Mouse (Mus musculus) MEL (cell line): Measurements from ENCODE around the gene Mfsd13b. TPM values are rescaled to one million over a fixed set of nuclear protein-coding genes. Genes with fewer than 3 reads are reported as not detected.

Experiments
- DNase-seq: peaks from one replicate; pipeline ENCODE4 v3.0.0; 2011; ENCODE audit warnings: low read depth, low spot score
- H3K27ac ChIP-seq: 2 replicates; pipeline ENCODE4 v1.5.1; 2012; ENCODE audit warnings: low read depth, mild to moderate bottlenecking, control low read depth, low read length, moderate library complexity; ENCODE audit not compliant: control insufficient read depth
- H3K27me3 ChIP-seq, 2 experiments: fragments of 150-350 bp in 1 of 2; sonication (generic) in 1 of 2; 2 replicates each; pipeline ENCODE4 v1.6.1; 2012; ENCODE audit warnings: low read length in 2 of 2, mild to moderate bottlenecking in 2 of 2, improper control_type of control experiment in 1 of 2, moderate library complexity in 1 of 2; ENCODE audit not compliant: insufficient read depth in 2 of 2, control insufficient read depth in 1 of 2
- H3K36me3 ChIP-seq, 2 experiments: 2 replicates each; pipeline ENCODE4 v1.6.1; 2012 to 2014; ENCODE audit warnings: low read length in 2 of 2, improper control_type of control experiment in 1 of 2, inconsistent platforms in 1 of 2, mild to moderate bottlenecking in 1 of 2; ENCODE audit not compliant: insufficient read depth in 2 of 2, control insufficient read depth in 1 of 2
- H3K4me1 ChIP-seq, 2 experiments: fragments of 150-350 bp in 1 of 2; sonication (generic) in 1 of 2; 2 replicates each; pipeline ENCODE4 v1.6.1; 2012; ENCODE audit warnings: low read length in 2 of 2, improper control_type of control experiment in 1 of 2, mild to moderate bottlenecking in 1 of 2; ENCODE audit not compliant: insufficient read depth in 2 of 2, control insufficient read depth in 1 of 2
- H3K4me3 ChIP-seq, 2 experiments: fragments of 150-350 bp in 1 of 2; sonication (generic) in 1 of 2; 2 replicates each; pipeline ENCODE4 v1.5.1; 2012; ENCODE audit warnings: low read depth in 2 of 2, low read length in 2 of 2, mild to moderate bottlenecking in 2 of 2, moderate library complexity in 2 of 2, control low read depth in 1 of 2, improper control_type of control experiment in 1 of 2; ENCODE audit not compliant: control insufficient read depth in 1 of 2, insufficient read depth in 1 of 2
- H3K79me2 ChIP-seq: 2 replicates; pipeline ENCODE4 v1.6.1; 2012; ENCODE audit warnings: mild to moderate bottlenecking, low read length, moderate library complexity; ENCODE audit not compliant: control insufficient read depth, poor library complexity, insufficient read depth
- H3K9ac ChIP-seq: 2 replicates; pipeline ENCODE4 v1.6.1; 2012; ENCODE audit warnings: low read depth, mild to moderate bottlenecking, control low read depth, low read length, moderate library complexity; ENCODE audit not compliant: control insufficient read depth, poor library complexity, severe bottlenecking
- H3K9me3 ChIP-seq: fragments of 150-350 bp; sonication (generic); replicated peaks from 2 replicates; pipeline ENCODE4 v1.6.1; 2012; ENCODE audit warnings: mild to moderate bottlenecking, low read length, improper control_type of control experiment, moderate library complexity; ENCODE audit not compliant: insufficient read depth
- BHLHE40 ChIP-seq: IDR thresholded peaks from 2 replicates; pipeline ENCODE4 v1.6.1; 2012; ENCODE audit warnings: low read depth, mild to moderate bottlenecking, inconsistent platforms, low read length, improper control_type of control experiment, borderline replicate concordance
- CHD1 ChIP-seq: IDR thresholded peaks from 2 replicates; pipeline ENCODE4 v1.6.1; 2012; ENCODE audit warnings: low read depth, mild to moderate bottlenecking, inconsistent platforms, low read length, improper control_type of control experiment
- CTCF ChIP-seq, 3 experiments: IDR thresholded peaks in 2 of 3; conservative IDR thresholded peaks in 1 of 3; 2 replicates each; pipeline ENCODE4 v1.5.1; 2011 to 2012; ENCODE audit warnings: low read length in 3 of 3, low read depth in 2 of 3, mild to moderate bottlenecking in 2 of 3, improper control_type of control experiment in 1 of 3, inconsistent platforms in 1 of 3, mixed read lengths in 1 of 3, moderate library complexity in 1 of 3; ENCODE audit not compliant: control insufficient read depth in 1 of 3, insufficient read depth in 1 of 3, poor library complexity in 1 of 3, severe bottlenecking in 1 of 3
- E2F4 ChIP-seq: IDR thresholded peaks from 2 replicates; pipeline ENCODE4 v1.6.1; 2011; ENCODE audit warnings: low read depth, low read length, improper control_type of control experiment, borderline replicate concordance
- EP300 ChIP-seq, 2 experiments: IDR thresholded peaks; 2 replicates each; pipeline ENCODE4 v1.6.1; 2011; ENCODE audit warnings: improper control_type of control experiment in 2 of 2, low read length in 2 of 2, low read depth in 1 of 2, mild to moderate bottlenecking in 1 of 2
- ETS1 ChIP-seq: IDR thresholded peaks from 2 replicates; pipeline ENCODE4 v1.6.1; 2012; ENCODE audit warnings: low read depth, mild to moderate bottlenecking, inconsistent platforms, low read length, improper control_type of control experiment, moderate library complexity
- MXI1 ChIP-seq: IDR thresholded peaks from 2 replicates; pipeline ENCODE4 v1.6.1; 2011; ENCODE audit warnings: mild to moderate bottlenecking, low read depth, low read length, improper control_type of control experiment
- MYB ChIP-seq: IDR thresholded peaks from 2 replicates; pipeline ENCODE4 v1.6.1; 2011; ENCODE audit warnings: mild to moderate bottlenecking, low read depth, low read length, improper control_type of control experiment
- NELFE ChIP-seq: IDR thresholded peaks from 2 replicates; pipeline ENCODE4 v1.6.1; 2011; ENCODE audit warnings: low read depth, low read length, improper control_type of control experiment
- POLR2A ChIP-seq, 2 experiments: IDR thresholded peaks; 2 replicates each; pipeline ENCODE4 v1.6.1; 2011 to 2012; ENCODE audit warnings: low read length in 2 of 2, mild to moderate bottlenecking in 2 of 2, control low read depth in 1 of 2, improper control_type of control experiment in 1 of 2, low read depth in 1 of 2, moderate library complexity in 1 of 2; ENCODE audit not compliant: control insufficient read depth in 1 of 2, insufficient read depth in 1 of 2, poor library complexity in 1 of 2
- POLR2AphosphoS5 ChIP-seq: IDR thresholded peaks from 2 replicates; pipeline ENCODE4 v1.6.1; 2012; ENCODE audit warnings: low read depth, borderline replicate concordance, mild to moderate bottlenecking, inconsistent platforms, low read length, moderate library complexity, mixed read lengths
- RAD21 ChIP-seq: IDR thresholded peaks from 2 replicates; pipeline ENCODE4 v1.6.1; 2011; ENCODE audit warnings: mild to moderate bottlenecking, low read depth, low read length, improper control_type of control experiment
- RCOR1 ChIP-seq: IDR thresholded peaks from 2 replicates; pipeline ENCODE4 v1.6.1; 2012; ENCODE audit warnings: low read depth, mild to moderate bottlenecking, inconsistent platforms, low read length, improper control_type of control experiment
- SIN3A ChIP-seq: IDR thresholded peaks from 2 replicates; pipeline ENCODE4 v1.6.1; 2012; ENCODE audit warnings: low read length, improper control_type of control experiment, inconsistent platforms
- SMC3 ChIP-seq: IDR thresholded peaks from 2 replicates; pipeline ENCODE4 v1.6.1; 2011; ENCODE audit warnings: low read depth, low read length, improper control_type of control experiment
- TBP ChIP-seq: IDR thresholded peaks from 2 replicates; pipeline ENCODE4 v1.8.0; 2011; ENCODE audit warnings: low read depth, low read length, improper control_type of control experiment
- TCF12 ChIP-seq: IDR thresholded peaks from 2 replicates; pipeline ENCODE4 v1.6.1; 2014; ENCODE audit warnings: low read depth, mild to moderate bottlenecking, inconsistent platforms, low read length, improper control_type of control experiment, moderate library complexity
- USF1 ChIP-seq: IDR thresholded peaks from 2 replicates; pipeline ENCODE4 v1.6.1; 2014; ENCODE audit warnings: low read depth, mild to moderate bottlenecking, inconsistent platforms, low read length, improper control_type of control experiment, moderate library complexity
- ZMIZ1 ChIP-seq: IDR thresholded peaks from 2 replicates; pipeline ENCODE4 v1.6.1; 2012; ENCODE audit warnings: low read depth, mild to moderate bottlenecking, inconsistent platforms, low read length, improper control_type of control experiment, moderate library complexity
- ZNF384 ChIP-seq: IDR thresholded peaks from 2 replicates; pipeline ENCODE4 v1.6.1; 2012; ENCODE audit warnings: low read depth, mild to moderate bottlenecking, inconsistent platforms, low read length, improper control_type of control experiment
- polyA plus RNA-seq, 2 experiments: library from polyadenylated mRNA; stranded (reverse) in 1 of 2; unstranded in 1 of 2; fragments of >175 nt in 1 of 2; fragments of >200 nt in 1 of 2; gene quantifications; 2 replicates each; pipeline versions ENCODE4 v1.2.1 to v1.2.4; 2012; ENCODE audit warnings: low replicate concordance in 2 of 2, low read depth in 1 of 2; ENCODE audit not compliant: insufficient read length in 2 of 2, insufficient read depth in 1 of 2, missing spikeins in 1 of 2
- total RNA-seq: library from RNA; depleted of rRNA; stranded (reverse); fragments of 300-350 nt; gene quantifications from 2 replicates; pipeline ENCODE4 v1.2.3, GENCODE M21; 2012

Mfsd13b gene
- total and polyA plus RNA-seq, 3 experiments = 0.17 TPM; not detected in 2

DNA sequence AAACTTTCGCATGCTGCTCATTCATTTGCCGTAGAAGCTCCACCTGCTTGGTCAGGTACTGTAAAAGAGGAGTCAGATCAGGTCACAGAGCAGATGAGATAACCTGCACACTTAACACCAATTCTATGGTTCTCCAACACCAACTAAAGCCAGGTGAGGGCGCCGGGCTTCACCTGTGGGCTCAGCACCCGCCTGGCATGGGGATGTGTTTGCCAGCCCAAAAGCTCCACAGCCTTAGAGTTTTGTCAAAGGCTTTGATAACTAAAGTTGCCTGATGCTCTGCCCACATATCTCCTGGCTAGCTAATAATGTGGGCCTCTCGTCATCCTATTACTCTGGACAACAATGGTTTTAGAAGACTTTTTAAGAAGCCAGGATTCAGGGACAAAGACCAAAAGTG, 21.7 kb upstream of the Mfsd13b start:
- Histone ChIP-seq H3K9me3 (no peaks in the 10 kb centered on the region), H3K36me3 (peaks cover 0 to 5% of the 10 kb centered on the region in 2 experiments; a peak in 2 of 4 replicates), H3K27me3 (no peaks in the 10 kb centered on the region), H3K4me1 (no peaks in the 10 kb centered on the region), H3K27ac (no peak overlapping the region), H3K79me2 (no peaks in the 10 kb centered on the region), H3K4me3 (no peak overlapping the region), H3K9ac (no peak overlapping the region)
- TF ChIP-seq CTCF (IDR thresholded peaks at IDR 0.05 in 2 of 3, conservative IDR thresholded peaks at IDR 0.05 in 1 of 3; ENCODE audit: control insufficient read depth in 1 of 3, insufficient read depth in 1 of 3, low read depth in 2 of 3, low read length in 3 of 3, poor library complexity in 1 of 3, severe bottlenecking in 1 of 3) = peak in 2 of 3 experiments; percentile 19 to 22; a peak in 2 of 6 replicates
- TF ChIP-seq SMC3 = peak; percentile 43; the same call in 1 of the 2 replicates
- TF ChIP-seq RAD21 = peak; percentile 23
- no peak for TF ChIP-seq USF1
- no peak for DNase-seq

DNA sequence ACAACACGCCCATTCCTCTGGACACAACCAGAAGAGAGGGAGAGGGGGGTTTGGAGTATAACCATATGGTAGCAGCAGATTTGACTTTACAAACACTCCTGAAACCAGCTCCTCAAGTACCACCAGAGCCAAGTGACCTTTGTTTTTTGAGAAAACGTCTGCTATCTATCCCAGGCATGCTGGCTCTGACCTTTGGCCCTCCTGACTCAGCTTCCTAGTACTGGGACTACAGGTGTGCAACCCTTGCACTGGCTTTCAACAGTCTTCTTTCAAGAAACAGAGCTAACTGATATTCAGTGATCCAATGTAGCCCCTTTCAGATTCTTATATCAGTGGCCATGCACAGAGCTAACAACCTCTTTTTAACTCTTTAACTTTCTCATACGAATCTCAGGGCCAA, 20.4 kb upstream of the Mfsd13b start:
- no peak overlapping the region for H3K4me3 ChIP-seq
- peaks cover 0 to 5% of the 10 kb centered on the region in 2 experiments; a peak in 2 of 4 replicates for H3K36me3 ChIP-seq
- no peaks in the 10 kb centered on the region for H3K4me1 ChIP-seq
- H3K9me3 ChIP-seq = no peaks in the 10 kb centered on the region
- no peaks in the 10 kb centered on the region for H3K27me3 ChIP-seq
- TF ChIP-seq MYB = no peak
- no peak for TF ChIP-seq RAD21
- no peak for TF ChIP-seq NELFE
- no peak for TF ChIP-seq CTCF (IDR thresholded peaks at IDR 0.05 in 2 of 3, conservative IDR thresholded peaks at IDR 0.05 in 1 of 3; ENCODE audit: control insufficient read depth in 1 of 3, insufficient read depth in 1 of 3, low read depth in 2 of 3, low read length in 3 of 3, poor library complexity in 1 of 3, severe bottlenecking in 1 of 3)
- TF ChIP-seq EP300 (IDR thresholded peaks at IDR 0.05; ENCODE audit: low read depth in 1 of 2, low read length in 2 of 2) = no peak
- TF ChIP-seq ZMIZ1 = no peak
- no peak for TF ChIP-seq POLR2AphosphoS5
- no peak for TF ChIP-seq MXI1
- TF ChIP-seq ETS1 = no peak
- no peak for TF ChIP-seq SIN3A
- no peak for TF ChIP-seq TBP
- no peak for TF ChIP-seq RCOR1
- no peak for TF ChIP-seq USF1
- no peak for TF ChIP-seq E2F4
- no peak for TF ChIP-seq POLR2A (IDR thresholded peaks at IDR 0.05; ENCODE audit: control insufficient read depth in 1 of 2, insufficient read depth in 1 of 2, low read depth in 1 of 2, low read length in 2 of 2, poor library complexity in 1 of 2)
- no peak for TF ChIP-seq CHD1
- no peak for TF ChIP-seq ZNF384
- no peak for TF ChIP-seq TCF12
- no peak for TF ChIP-seq BHLHE40
- TF ChIP-seq, all 39 proteins: peak for 0
- no peak for DNase-seq
- Histone ChIP-seq H3K27ac (no peak overlapping the region), H3K9ac (no peak overlapping the region), H3K79me2 (no peaks in the 10 kb centered on the region)
